Mouse (Mus musculus): ENCODE data around the gene Nmnat2.

- TF ChIP-seq FLI1 (IDR thresholded peaks at IDR 0.05; ENCODE audit: low read length) = no peak
- TF ChIP-seq GATA1 (IDR thresholded peaks at IDR 0.05; ENCODE audit: borderline replicate concordance, low read length) = no peak
These were observed 19.1 kb downstream of the Nmnat2 start for GRCm38 (mm10) chr1:152973861-152974260.

Measured in megakaryocyte, embryonic 14.5 days (primary cell).